Mouse (Mus musculus): ENCODE results near the gene Daam1. TPM values are rescaled to one million over a fixed set of nuclear protein-coding genes. Genes with fewer than 3 reads are reported as not detected.

Daam1 gene
- total and polyA plus RNA-seq, 3 experiments, result 2.3 to 22.3 (median 21.0) TPM

DNA sequence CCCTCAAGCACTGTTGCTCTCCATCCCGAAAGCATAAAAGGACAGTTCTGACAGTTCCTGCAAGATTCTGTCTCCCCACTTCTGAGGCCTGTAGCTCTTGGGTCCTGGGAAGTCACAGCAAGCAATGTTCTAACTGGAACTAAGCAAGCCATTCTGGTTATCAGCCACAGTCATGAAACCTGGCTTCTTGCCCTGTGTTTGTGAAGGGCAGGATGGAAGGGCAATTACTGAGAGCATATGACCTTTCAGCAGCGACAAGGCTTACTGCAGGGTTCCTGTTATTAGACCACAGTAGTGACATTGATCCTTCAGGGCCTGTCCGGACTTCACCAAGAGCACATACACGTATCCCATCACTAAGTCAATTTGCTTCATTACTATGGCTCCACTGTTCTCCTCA is 167.8 kb downstream of the Daam1 start:
- peak; percentile 84 for DNase-seq

DNA sequence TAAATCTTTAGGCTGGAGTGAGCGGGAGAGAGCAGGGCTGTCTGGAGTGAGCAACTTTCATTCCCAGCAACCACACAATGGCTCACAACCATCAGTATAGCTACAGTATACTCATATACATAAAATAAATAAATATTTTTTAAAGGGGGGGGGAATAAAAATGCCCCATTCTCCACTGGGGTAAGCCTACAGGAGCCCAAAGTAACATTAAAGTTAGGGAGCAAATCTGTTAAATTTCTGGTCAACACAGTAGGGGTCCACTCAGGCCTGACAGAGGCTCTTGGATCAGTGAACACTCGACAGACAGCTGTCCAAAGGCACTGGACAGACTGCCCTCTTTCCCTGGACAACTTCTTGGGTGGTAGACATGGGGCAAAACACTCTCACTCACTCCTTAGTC is 168.8 kb downstream of the Daam1 start:
- DNase-seq, result no peak

DNA sequence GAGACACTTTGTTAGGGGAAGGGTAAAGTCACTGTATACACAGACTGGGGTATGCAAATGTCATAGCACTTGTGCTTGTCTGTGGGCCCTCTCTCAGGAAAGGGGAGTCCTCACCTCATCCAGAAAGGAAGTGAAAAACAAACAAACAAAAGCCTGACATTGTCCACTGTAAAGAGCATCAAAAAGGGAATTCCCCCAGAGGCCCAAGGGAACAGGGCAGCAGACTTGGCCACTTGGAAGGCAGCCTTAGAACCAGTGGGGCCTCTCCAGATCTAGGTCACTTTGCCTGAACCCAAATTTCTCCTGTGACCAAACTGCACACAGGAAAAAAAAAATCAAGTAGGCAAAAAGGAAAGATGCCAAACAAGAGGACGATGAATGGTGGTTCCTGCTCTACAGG is 170.9 kb downstream of the Daam1 start:
- DNase-seq, result no peak

DNA sequence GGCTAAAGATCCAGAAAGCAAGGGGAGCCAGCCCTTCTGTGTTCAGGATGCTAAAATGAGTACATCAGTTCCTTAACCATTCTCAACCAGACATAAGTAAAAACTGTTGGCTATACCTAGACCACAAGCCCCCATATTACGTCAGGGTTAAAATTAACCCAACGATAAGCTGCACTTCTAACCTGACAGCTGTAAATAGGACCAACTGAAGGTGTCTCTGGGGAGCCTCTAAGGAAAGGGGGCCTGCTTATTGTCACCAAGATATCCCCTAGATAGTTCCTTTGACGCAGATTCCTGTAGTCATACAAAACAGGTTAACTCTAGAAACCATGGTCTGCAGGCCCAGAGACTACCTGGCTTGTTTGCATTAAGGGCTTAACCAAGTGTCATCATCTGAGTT is 174.4 kb downstream of the Daam1 start:
- no peak for DNase-seq

DNA sequence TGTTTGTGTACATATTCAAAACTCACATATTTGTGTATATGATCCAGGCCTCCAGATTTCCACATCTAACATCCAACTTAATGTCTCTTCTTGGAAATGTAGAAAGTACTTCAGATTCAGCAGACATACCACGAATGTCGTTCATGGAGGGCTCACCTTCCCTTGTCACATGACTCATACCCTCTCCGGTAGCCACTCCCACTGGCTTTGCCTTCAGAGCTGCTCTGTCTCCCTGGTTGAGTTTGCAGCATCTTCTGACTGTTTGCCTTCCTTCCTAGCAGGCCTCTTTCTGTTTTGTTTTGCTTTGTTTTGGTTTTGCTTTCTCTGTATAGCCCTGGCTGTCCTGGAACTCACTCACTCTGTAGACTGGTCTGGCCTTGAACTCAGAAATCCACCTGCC is 176.8 kb downstream of the Daam1 start:
- DNase-seq, result no peak

DNA sequence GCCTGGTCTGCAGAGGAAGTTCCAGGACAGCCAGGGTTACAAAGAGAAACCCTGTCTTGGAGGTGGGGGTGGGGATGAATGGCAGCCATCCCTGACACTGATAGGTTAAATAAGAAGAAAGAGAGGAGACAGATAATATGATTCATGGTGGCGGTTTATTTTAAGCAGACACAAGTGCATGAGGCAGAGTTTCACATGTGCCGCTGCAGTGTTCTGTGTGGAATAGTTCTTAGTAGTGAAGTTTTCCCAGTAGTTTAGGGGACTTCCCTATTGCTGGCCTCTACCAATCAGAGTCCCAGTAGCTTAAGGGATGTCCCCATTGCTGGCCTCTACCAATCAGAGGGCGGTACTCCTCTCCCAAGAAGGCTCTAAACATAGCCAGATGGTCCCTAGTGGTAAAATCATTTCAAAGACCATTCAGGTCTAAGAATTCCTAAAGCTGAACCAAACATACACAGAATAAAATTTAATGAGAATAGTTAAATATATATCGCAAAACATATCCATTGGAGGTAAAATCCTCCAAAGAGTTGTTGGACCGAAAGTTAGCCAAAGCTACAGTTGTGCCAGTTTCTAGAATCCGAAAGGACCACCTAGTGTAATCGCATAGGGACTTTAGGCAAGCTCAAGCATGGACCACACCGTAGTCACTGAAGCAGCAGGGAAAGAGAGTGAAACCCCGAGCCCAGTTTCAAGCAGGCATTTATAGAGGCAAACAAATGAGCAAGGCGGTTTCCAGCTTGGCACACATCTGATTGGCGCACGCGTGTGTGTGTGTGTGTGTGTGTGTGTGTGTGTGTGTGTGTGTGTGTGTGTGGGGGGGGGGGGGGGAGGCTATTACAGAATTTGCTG is 178.4 kb downstream of the Daam1 start:
- DNase-seq, result no peak

DNA sequence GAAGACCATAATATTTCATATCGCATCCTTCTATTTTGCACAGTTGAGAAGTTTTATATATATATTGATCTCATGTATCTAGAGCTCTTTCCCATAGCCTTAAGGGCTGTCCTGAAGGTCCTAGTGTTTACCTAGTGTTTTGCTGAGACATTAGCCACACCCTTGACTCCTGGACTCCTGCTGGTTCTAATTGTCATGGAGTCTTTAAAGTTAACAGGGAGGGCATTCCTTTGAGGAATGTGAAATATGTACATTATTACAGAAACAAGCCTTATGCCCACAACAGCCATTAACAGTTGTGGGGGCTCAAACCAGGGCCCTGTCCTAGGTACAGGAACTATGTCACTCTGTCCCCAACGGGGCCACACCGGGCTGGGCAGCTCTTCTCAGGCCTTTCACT is 180.5 kb downstream of the Daam1 start:
- no peak for DNase-seq

DNA sequence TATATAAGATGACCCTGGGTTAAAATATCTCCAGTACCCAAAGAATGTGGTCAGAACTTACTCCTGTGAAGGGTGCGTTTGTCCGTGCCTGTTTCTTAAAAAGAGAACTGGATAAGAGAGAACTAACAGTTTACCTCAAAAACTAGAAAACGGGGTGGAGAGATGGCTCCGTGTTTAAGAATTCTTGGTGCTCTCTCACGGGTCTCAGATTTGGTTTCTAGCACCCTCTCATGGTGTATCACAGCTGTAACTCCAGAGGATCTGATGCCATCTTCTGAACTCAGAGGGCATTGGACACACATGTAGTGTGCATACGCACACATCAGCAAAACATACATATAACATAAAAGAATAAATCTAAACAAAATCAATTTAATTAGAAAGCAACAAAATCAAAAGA is 181.2 kb downstream of the Daam1 start:
- DNase-seq, result no peak

DNA sequence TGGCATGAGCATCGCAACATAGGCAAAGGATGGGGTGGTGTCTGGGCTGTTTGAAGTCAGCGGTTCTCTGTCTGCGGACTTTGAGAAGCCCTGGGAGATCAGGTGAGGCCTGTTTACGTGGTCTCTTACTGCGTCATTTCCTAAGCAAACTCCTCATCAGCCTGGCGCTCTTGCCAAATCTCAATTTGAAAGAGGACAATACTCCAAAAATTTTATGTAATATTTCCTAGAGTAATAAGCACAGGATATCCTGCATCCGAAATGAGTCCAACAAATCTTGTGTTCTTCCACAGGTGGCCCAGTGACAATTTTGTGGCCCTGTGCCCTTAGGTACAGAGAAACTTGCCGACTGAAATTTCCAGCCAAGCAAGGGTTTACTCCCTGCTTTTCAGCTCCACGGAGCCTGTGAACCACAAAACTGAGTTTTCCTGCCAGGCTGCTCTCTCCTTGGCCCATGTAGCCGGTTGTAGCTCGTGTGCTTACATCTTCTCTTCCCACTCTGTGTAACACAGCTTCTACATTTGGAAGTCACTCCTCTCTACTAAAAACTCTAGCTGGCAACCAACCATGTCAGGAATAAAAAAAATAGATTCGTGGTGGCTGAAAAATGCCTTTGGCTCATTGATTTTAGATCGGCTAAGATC is 183.0 kb downstream of the Daam1 start:
- DNase-seq, result no peak

DNA sequence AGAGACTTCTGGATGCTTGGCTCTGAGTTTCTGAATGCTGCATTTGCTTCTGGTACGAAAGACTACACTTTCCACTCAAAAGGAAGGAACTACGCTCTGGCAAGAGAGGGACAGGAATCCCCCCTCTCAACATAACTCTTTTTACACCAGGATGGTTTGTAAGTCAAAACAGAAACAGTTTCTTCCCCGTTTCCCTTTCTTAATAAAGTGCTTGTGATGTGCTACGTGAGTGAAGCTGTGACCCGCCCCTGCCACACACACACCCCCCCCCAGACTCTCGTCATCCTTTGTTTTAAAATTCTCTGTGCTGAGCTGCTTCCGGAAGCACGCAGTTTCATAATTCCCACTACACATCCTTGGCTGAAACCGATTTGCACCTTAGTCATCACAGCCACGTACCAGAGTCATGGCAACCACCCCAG is 183.5 kb downstream of the Daam1 start:
- DNase-seq, result no peak

DNA sequence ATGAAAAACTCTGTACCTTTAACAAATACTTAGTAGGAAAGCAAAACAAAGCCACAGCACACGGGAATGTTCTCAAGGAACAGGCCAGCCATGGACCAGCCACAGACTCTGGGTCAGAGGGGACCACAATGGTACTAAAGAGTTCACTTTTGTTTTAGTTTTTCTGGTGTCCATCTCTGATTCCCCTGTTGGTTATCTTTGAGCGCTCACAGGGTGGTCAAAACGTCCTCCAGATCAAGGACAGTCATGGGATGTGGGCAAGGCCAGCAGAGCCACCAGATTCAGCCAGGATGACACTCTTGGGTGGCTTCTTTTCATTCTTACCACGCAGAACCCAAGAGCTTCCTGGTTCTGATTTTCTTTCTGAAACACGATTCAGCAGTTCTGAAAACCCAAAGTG is 184.4 kb downstream of the Daam1 start:
- no peak for DNase-seq

DNA sequence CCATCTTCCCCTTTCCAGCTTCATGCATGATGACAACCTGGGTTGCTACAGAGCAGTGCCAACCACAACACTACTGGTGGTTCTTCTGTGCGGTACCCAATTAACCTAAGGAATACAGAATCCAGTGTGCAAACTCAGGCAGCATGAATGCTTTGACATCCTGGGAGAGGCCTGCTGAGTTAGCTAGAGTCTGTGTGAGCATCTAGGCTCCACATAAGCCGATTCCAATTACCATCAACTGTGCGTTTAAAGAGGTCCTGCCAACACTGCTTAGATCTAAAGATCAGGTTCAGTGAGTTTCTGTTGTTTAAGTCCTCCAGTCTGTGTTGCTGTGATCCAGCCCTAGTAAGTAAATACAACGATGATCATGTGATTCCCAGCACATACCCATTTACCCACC is 189.4 kb downstream of the Daam1 start:
- no peak for DNase-seq

DNA sequence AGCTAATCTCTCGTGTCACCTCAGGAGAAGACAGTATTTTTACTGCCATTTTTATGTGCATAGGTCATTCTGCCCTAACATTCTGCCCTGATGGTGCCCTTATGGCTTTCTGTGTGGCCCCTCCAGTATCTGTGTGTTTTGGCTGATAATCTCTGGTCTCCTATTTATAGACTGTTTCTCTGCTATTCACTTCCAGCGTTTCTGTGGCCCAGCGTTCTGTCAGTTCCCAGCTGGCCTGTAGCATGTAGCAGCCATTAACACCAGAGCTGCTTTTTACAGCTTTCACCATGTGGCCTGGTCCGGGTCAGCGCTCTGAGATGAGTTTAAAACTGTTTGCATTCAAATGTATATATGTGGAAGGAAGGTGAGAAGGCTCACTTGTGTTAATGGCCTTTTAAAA is 190.7 kb downstream of the Daam1 start:
- DNase-seq, result no peak

DNA sequence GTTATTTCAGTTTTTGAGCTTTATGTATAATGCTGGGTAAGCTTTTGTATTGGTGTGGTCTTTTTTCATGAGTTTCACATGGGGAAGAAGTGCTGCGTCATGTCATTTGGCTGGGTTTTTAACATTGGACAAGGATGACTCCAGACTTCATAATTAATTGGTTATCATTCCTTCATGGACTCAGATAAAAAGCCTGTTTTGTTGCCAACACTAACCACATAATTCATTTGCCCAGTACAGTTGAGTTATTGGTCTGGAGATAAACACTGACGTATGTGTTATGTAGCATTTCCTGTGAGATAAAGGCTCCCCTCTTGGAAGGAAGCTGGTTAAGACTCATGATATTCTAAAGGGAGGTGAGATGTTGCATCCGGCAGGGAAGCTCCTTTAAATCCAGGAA is 191.9 kb downstream of the Daam1 start:
- peak; percentile 51 for DNase-seq

DNA sequence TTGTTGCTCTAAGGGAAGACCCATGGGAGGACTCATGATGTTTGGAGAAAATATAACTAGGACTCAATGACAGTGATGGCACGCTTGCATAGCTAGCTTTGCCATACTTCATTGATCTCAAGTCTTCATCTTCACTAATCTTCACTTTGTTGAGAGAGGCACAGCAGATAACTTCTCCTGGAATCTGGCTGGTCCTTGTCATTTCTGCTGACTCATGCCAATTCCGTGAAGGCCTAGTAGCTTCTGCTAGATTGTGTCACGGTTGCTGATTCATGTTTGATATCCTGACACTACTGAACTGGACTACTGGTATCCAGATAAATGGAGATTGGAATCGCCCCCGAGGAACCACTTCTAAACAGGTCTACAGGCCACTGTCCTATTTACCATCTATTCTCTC is 192.7 kb downstream of the Daam1 start:
- DNase-seq, result peak; percentile 38

DNA sequence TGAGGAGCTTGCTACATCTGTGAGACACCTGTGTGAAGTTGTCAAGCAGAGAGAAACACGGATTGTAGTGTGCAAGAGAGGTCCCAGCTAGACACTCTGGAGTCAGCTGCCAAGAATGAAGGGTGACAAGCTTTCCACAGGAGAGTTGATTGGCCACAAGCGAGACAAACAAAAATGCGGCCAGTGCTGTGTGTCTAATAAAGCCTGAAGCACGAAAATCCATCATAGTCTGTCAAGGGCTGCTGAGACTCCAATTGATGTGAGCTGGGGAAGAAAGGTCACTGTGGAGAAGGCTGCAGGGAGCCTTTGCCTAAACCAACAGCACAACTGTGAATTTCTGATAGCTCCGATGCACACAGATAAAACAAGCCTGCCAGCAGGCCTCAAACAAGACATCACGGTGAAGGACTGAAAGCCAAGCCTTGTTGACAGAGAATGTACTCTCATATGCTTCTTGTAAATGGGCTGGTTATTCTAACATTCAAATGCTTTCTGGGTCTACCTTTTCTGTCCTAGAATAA is 194.5 kb downstream of the Daam1 start:
- DNase-seq, result no peak

DNA sequence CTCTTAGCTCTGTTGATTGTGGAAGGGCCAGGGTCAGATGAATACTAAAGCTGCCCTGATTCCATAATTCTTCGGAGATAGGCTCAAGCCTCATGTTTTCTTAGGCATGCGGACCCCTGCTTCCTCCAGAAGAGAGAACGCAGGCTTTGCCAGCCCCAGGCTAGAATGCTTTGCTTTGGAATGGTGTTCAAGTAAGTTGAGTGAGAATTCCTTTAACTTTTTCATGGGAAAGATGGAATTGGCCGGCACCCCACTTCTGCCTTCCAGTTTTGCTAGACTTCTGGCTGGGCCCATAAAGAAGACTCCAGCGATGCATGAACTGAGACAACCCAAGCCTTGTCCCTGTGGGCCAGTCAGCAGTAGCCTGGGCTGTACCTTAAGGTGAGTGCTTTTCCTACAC is 200.3 kb downstream of the Daam1 start:
- no peak for DNase-seq

DNA sequence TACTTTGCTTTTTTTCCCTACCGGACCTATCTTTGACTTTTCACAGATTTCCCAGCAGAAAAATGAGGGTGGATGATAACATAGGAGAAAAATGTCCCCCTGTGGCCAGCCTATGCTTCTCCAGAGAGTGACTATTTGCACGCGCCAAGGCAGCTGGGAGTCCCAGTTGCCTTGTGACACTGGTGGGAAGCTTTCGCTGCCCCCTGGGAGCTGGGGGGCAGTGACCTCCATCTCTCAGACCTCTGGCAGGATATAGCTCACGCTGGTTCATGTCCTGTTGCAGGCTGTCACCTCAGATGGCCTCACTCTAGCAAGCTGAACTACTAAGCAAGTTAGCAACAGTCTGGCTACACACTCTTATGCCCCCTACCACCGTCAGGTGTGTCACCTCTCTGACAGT is 200.9 kb downstream of the Daam1 start:
- DNase-seq, result peak; percentile 18

DNA sequence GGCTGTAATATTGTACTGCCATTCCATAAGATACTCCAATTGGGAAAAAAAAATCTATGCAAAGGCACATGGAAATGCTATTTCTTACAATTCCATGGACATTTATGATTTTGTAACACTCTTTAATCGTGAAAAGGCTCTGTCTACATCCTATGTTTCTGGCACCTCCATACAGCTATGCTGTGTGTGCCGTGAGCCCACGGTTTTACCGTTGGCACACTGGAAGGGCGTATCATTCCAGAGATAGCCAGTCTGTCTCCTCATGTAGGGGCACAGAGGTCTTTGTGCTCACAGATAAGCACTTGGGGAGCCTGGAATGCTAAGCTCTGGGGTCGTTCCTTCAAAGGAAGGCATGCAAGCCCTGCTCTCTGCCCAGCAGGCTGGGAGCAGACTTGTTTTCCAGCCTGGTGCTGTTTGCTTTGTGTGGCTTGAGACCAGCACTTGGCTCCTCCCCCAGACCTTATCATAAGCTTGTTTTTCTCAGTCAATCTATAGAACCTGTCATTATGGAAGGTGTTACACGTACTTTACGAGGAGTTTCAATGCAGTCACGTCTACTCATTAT is 205.3 kb downstream of the Daam1 start:
- no peak for DNase-seq

DNA sequence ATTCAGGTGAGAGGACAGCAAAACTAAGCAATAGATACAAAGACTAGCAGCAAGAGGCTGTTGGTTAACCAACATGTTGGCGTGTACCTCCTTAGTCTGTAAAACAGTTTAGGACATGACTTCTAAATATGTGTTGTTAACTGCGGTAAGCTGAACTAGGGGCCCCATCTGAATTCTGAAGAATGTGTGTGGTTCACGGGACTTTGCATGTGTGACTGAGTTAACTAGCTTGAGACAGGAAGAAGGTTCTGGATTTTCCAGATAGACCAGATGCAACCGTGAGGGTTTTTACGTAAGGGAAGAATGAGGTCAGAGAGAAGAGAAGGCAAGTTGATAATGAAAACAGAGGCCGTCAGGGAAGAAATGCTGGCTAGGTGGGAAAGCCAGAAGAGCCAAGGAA is 206.2 kb downstream of the Daam1 start:
- DNase-seq, result no peak

DNA sequence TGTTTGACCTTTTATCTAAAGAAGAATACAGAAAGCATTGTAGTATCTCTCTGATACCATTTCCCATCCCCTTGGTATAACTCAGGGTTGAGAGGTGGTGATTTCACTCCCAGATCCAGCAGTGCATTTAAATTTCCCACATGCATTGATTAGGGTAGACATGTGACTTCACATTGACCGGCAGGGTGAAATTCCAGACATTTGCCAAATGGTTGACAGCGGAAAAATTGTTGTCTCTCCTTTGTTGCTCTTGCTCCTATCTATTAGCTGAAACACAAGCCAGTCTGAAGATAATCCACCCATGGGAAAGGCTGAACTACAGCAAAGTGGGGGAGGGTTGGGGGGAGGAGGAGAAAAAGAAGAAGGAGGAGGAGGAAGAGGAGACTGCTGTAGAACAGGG is 208.0 kb downstream of the Daam1 start:
- no peak for DNase-seq

DNA sequence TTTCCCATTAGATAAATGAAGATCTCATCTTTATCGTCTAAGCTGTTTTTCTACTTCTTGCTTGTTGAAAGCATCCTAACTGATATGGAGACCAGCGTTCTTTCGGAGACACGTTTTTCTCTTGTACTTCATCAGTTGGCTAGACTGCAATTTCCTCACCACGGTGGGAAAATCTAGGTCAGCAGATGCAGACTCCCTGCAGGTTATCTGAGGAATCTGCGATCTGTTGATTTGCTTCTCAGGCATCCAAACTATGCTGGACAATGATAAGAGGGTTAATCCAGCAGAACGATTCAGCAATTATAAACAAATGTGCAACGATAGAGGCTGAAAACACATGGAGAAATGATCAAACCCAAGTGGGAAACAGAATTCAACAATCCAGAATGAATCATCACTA is 208.6 kb downstream of the Daam1 start:
- DNase-seq, result no peak

DNA sequence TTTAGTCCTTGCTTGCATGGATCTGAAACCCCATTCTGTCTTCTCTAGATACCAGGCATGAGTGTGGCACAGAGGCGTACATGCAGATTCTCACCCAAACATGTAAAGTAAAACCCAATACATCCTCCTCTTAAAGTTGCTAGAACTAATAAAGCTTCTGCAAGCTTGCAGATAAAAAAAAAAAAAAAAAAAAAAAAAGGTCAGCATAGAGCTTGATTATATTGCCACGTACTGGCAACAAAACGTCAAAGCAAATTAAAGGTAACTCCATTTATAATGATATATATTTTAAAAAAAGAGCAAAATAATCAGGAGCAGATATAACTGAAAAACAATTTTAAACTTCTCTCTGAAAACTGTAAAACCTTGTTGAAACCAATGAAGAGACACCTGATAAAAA is 210.4 kb downstream of the Daam1 start:
- no peak for DNase-seq

Data from adrenal gland, adult 2 months (tissue).